Mouse (Mus musculus) heart, embryonic 14.5 days (tissue): ENCODE data around the gene Pou5f1. TPM values are rescaled to one million over a fixed set of nuclear protein-coding genes. Genes with fewer than 3 reads are reported as not detected.
A peak's percentile ranks its signal among the peaks of the same experiment; 100 is the strongest.
"Not testable (repeated sequence)": the region's sequence is repeated elsewhere in the genome, so short reads cannot be mapped to it uniquely, and the experiment has no call there.

Experiments used
- ATAC-seq: fragments of 200-750 bp; cut with Nextera tagmentation; 2 replicates; pipeline ENCODE4 v1.8.0; 2017; ENCODE audit warnings: low read depth, moderate TSS enrichment; ENCODE audit not compliant: insufficient number of reproducible peaks, insufficient read depth, low FRiP score
- H3K27ac ChIP-seq, 2 experiments: fragments of 200-500 bp in 1 of 2; fragments of 300-500 bp in 1 of 2; sonication (generic) in 1 of 2; replicated peaks in 1 of 2; 2 replicates each; pipeline ENCODE4 v1.5.1; 2012 to 2014; ENCODE audit warnings: low read depth in 2 of 2, low read length in 2 of 2, control low read depth in 1 of 2, mild to moderate bottlenecking in 1 of 2, mixed read lengths in 1 of 2; ENCODE audit not compliant: control insufficient read depth in 1 of 2, insufficient read depth in 1 of 2
- H3K27me3 ChIP-seq: fragments of 300-500 bp; sonication (generic); 2 replicates; pipeline ENCODE4 v1.6.1; 2014; ENCODE audit warnings: mild to moderate bottlenecking, low read length, control low read depth; ENCODE audit not compliant: control insufficient read depth, insufficient read depth
- H3K36me3 ChIP-seq: fragments of 300-500 bp; sonication (generic); 2 replicates; pipeline ENCODE4 v1.6.1; 2014; ENCODE audit warnings: mild to moderate bottlenecking, control low read depth, low read length, mixed read lengths; ENCODE audit not compliant: control insufficient read depth, insufficient read depth
- H3K4me1 ChIP-seq, 2 experiments: fragments of 200-500 bp in 1 of 2; fragments of 300-500 bp in 1 of 2; sonication (generic) in 1 of 2; 2 replicates each; pipeline ENCODE4 v1.6.1; 2012 to 2014; ENCODE audit warnings: low read length in 2 of 2, control low read depth in 1 of 2, mixed read lengths in 1 of 2; ENCODE audit not compliant: control insufficient read depth in 2 of 2, insufficient read depth in 2 of 2
- H3K4me2 ChIP-seq: fragments of 300-500 bp; sonication (generic); 2 replicates; pipeline ENCODE4 v1.6.1; 2014; ENCODE audit warnings: mild to moderate bottlenecking, low read length
- H3K4me3 ChIP-seq, 2 experiments: fragments of 200-500 bp in 1 of 2; fragments of 300-500 bp in 1 of 2; sonication (generic) in 1 of 2; 2 replicates each; pipeline ENCODE4 v1.5.1; 2012 to 2014; ENCODE audit warnings: low read length in 2 of 2, mild to moderate bottlenecking in 2 of 2, control low read depth in 1 of 2, low read depth in 1 of 2, moderate library complexity in 1 of 2; ENCODE audit not compliant: control insufficient read depth in 1 of 2, insufficient read depth in 1 of 2
- H3K9ac ChIP-seq: fragments of 300-500 bp; sonication (generic); 2 replicates; pipeline ENCODE4 v1.6.1; 2014; ENCODE audit warnings: mild to moderate bottlenecking, low read length
- H3K9me3 ChIP-seq: fragments of 300-500 bp; sonication (generic); 2 replicates; pipeline ENCODE4 v1.6.1; 2016; ENCODE audit warnings: low read length, control low read depth; ENCODE audit not compliant: control insufficient read depth
- WGBS: fragments of 180-500 bp; shearing (Covaris S2); extraction: QIAGEN DNeasy Blood & Tissue Kit; methylation state at CpG from one replicate; pipeline ENCODE4 v1.1.7; 2014; 5-methylcytosine and 5-hydroxymethylcytosine counted together
- polyA plus RNA-seq: library from polyadenylated mRNA; unstranded; fragments of >200 nt; fragmentation: Nextera tagmentation; extraction: Ambion mirVana; gene quantifications from 2 replicates; pipeline ENCODE4 v1.2.1, GENCODE M21; 2014

The Pou5f1 gene
- polyA plus RNA-seq, result not detected in 2 replicates

DNA sequence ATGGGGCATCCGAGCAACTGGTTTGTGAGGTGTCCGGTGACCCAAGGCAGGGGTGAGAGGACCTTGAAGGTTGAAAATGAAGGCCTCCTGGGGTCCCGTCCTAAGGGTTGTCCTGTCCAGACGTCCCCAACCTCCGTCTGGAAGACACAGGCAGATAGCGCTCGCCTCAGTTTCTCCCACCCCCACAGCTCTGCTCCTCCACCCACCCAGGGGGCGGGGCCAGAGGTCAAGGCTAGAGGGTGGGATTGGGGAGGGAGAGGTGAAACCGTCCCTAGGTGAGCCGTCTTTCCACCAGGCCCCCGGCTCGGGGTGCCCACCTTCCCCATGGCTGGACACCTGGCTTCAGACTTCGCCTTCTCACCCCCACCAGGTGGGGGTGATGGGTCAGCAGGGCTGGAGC lies at the start of gene Pou5f1:
Gene Pou5f1, plus strand, starts transcription at position 243 of the 400 bp plus-strand sequence.
- H3K36me3 ChIP-seq, result no peaks in the 10 kb centered on the region
- H3K27ac ChIP-seq, result no peak within 1 kb of the TSS
- no peak within 1 kb of the TSS for H3K4me2 ChIP-seq
- H3K4me3 ChIP-seq, result no peak within 1 kb of the TSS
- H3K9me3 ChIP-seq, result no peaks in the 10 kb centered on the region
- ATAC-seq, result no peak
- no peak within 1 kb of the TSS for H3K9ac ChIP-seq
- H3K27me3 ChIP-seq, result peaks cover 56% of the 10 kb centered on the region
- 36% methylated on average over 13 of the region's 13 CpGs for WGBS
- peaks cover 0 to 2% of the 10 kb centered on the region in 2 experiments; a peak in 1 of 4 replicates for H3K4me1 ChIP-seq

DNA sequence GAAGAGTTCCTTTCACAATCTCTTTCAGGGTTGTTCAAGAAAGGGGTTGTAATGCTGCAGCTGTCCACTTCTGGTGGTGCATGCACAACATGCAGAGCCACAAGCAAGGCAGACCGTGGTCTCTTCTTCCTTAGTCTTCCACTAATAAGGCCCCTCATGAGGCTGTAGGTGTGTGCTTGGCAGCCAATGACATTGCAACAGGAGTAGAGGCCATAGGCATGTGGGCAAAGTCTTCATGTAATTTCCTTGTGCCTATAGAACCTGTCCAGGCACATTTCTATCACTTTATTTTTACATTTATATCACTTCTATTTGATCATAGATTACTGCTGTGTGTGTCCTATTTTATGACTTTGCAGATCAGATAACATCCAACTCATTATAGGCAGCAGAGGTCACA lies 47.6 kb upstream of the Pou5f1 start:
- WGBS, result no CpG with 5 or more reads among the region's 1 CpGs
- H3K27me3 ChIP-seq, H3K4me2 ChIP-seq, H3K27ac ChIP-seq, H3K9ac ChIP-seq, H3K4me3 ChIP-seq, ATAC-seq, H3K9me3 ChIP-seq, H3K4me1 ChIP-seq, H3K36me3 ChIP-seq: not testable (repeated sequence)

GRCm38 (mm10) chr17:35460513-35461341 lies 45.1 kb upstream of the Pou5f1 start:
- H3K4me1 ChIP-seq, H3K36me3 ChIP-seq, H3K4me2 ChIP-seq, ATAC-seq, H3K9me3 ChIP-seq, H3K27ac ChIP-seq, H3K4me3 ChIP-seq, H3K27me3 ChIP-seq, H3K9ac ChIP-seq: not testable (repeated sequence)
- WGBS, result 40% methylated on average over 1 of the region's 9 CpGs

GRCm38 (mm10) chr17:35465651-35466050 lies 40.2 kb upstream of the Pou5f1 start:
- not testable (repeated sequence) for H3K9ac ChIP-seq, H3K27ac ChIP-seq, H3K36me3 ChIP-seq, ATAC-seq, H3K4me1 ChIP-seq, H3K4me2 ChIP-seq, H3K9me3 ChIP-seq, H3K4me3 ChIP-seq
- peaks cover 24% of the 10 kb centered on the region for H3K27me3 ChIP-seq
- 9% methylated on average over 8 of the region's 8 CpGs for WGBS

DNA sequence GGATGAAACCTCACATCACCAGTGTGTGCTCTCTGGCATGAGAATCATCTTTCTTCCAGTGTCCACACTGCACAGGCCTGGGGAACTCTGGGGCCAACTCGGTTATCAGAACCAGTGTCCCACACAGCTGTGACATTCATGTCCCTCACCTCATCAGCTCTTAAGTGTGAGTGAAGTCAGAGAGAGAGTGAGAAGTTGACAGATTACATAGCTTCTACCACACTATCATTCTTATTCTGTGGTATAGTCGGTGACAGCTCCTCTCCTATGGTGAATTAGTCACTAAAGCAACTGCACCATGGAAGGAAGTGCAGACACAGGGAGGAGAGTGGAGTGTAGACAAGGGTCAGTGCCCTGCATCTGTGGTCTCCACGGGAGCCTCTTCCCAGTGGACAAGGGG lies 36.9 kb upstream of the Pou5f1 start:
- not testable (repeated sequence) for H3K9me3 ChIP-seq, ATAC-seq, H3K36me3 ChIP-seq, H3K27ac ChIP-seq, H3K4me3 ChIP-seq, H3K4me2 ChIP-seq, H3K4me1 ChIP-seq, H3K9ac ChIP-seq
- WGBS, result 36% methylated on average over 3 of the region's 3 CpGs
- peaks cover 29% of the 10 kb centered on the region for H3K27me3 ChIP-seq

- H3K4me1 ChIP-seq, result peaks cover 0 to 9% of the 10 kb centered on the region in 2 experiments; a peak in 2 of 4 replicates
- H3K27me3 ChIP-seq, result peaks cover 34% of the 10 kb centered on the region
- H3K36me3 ChIP-seq, result no peaks in the 10 kb centered on the region
- WGBS, result 1% methylated on average over 72 of the region's 80 CpGs
- no peaks in the 10 kb centered on the region for H3K9me3 ChIP-seq
- H3K4me2 ChIP-seq, result peak within 1 kb of the TSS; percentile 87
- no peak within 1 kb of the TSS for H3K27ac ChIP-seq
- H3K4me3 ChIP-seq, result peak within 1 kb of the TSS; percentile 30 to 50
- no peak for ATAC-seq
- H3K9ac ChIP-seq, result peak within 1 kb of the TSS; percentile 57; the same call in 1 of the 2 replicates
Measured at GRCm38 (mm10) chr17:35469842-35470751, 35.7 kb upstream of the Pou5f1 start, which contains the start of gene H2-Q10. H2-Q10 (plus strand) TSS chr17:35470089.

DNA sequence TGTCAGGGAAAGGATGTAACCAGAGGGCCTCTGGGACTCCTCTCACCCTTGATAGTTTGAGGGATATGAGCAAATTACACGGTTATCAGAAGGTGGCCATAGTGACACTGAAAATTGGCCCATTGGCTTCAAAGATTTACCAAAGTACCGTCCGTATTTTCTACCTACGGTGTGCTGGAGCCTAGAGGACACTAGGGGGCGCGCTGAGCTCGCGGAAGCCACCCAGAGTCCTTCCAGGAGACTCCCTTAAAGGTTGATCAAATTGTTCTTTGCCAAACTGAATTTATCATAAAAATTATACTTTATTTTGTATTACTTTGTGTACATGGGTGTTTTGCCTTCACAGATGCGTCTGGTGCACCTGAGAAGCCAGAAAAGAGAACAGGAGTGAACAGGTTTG lies 21.8 kb upstream of the Pou5f1 start:
- Histone ChIP-seq H3K9me3 (no peaks in the 10 kb centered on the region), H3K9ac (no peak overlapping the region), H3K4me3 (no peak overlapping the region), H3K4me1 (peaks cover 4% of the 10 kb centered on the region in 2 experiments; a peak in 3 of 4 replicates), H3K27ac (no peak overlapping the region), H3K27me3 (no peaks in the 10 kb centered on the region), H3K36me3 (no peaks in the 10 kb centered on the region), H3K4me2 (no peak overlapping the region)
- ATAC-seq, result no peak
- under 1% methylated on average over 9 of the region's 9 CpGs for WGBS
